Mouse (Mus musculus) lung, embryonic 14.5 days (tissue): ENCODE measurements around the gene Tex2. TPM values are rescaled to one million over a fixed set of nuclear protein-coding genes. Genes with fewer than 3 reads are reported as not detected.

Experiments
- ATAC-seq: fragments of 200-750 bp; cut with Nextera tagmentation; 2 replicates; pipeline ENCODE4 v1.8.0; 2017; ENCODE audit warnings: mild to moderate bottlenecking, moderate TSS enrichment, moderate library complexity; ENCODE audit not compliant: insufficient read depth
- DNase-seq: peaks from one replicate; pipeline ENCODE4 v3.0.0-alpha.2; 2015
- H3K27ac ChIP-seq: fragments of 300-500 bp; sonication (generic); 2 replicates; pipeline ENCODE4 v1.5.1; 2014; ENCODE audit warnings: low read depth, mild to moderate bottlenecking, moderate library complexity
- H3K27me3 ChIP-seq: fragments of 300-500 bp; sonication (generic); 2 replicates; pipeline ENCODE4 v1.6.1; 2014; ENCODE audit warnings: low read length, control low read depth; ENCODE audit not compliant: insufficient read depth
- H3K36me3 ChIP-seq: fragments of 300-500 bp; sonication (generic); 2 replicates; pipeline ENCODE4 v1.6.1; 2014; ENCODE audit warnings: control low read depth; ENCODE audit not compliant: insufficient read depth
- H3K4me1 ChIP-seq: fragments of 300-500 bp; sonication (generic); 2 replicates; pipeline ENCODE4 v1.6.1; 2014; ENCODE audit warnings: antibody characterized with exemption, control low read depth; ENCODE audit not compliant: insufficient read depth
- H3K4me2 ChIP-seq: fragments of 300-500 bp; sonication (generic); 2 replicates; pipeline ENCODE4 v1.6.1; 2014; ENCODE audit warnings: mild to moderate bottlenecking
- H3K4me3 ChIP-seq: fragments of 300-500 bp; sonication (generic); 2 replicates; pipeline ENCODE4 v1.5.1; 2014; ENCODE audit warnings: low read depth, low read length
- H3K9ac ChIP-seq: fragments of 300-500 bp; sonication (generic); 2 replicates; pipeline ENCODE4 v1.6.1; 2014
- H3K9me3 ChIP-seq: fragments of 300-500 bp; sonication (generic); 2 replicates; pipeline ENCODE4 v1.6.1; 2016; ENCODE audit warnings: low read depth, low read length, control low read depth
- CTCF ChIP-seq: IDR thresholded peaks from 2 replicates; pipeline ENCODE4 v1.5.1; 2016; ENCODE audit warnings: antibody characterized with exemption, low read depth
- WGBS: fragments of 180-500 bp; shearing (Covaris S2); extraction: QIAGEN DNeasy Blood & Tissue Kit; methylation state at CpG from one replicate; pipeline ENCODE4 v1.1.7; 2014; 5-methylcytosine and 5-hydroxymethylcytosine counted together
- polyA plus RNA-seq: library from polyadenylated mRNA; unstranded; fragments of >200 nt; fragmentation: Nextera tagmentation; extraction: Ambion mirVana; gene quantifications from 2 replicates; pipeline ENCODE4 v1.2.1, GENCODE M21; 2014

Gene Tex2
- polyA plus RNA-seq, 1 experiment from 2014 or later, result 10.9 TPM

DNA sequence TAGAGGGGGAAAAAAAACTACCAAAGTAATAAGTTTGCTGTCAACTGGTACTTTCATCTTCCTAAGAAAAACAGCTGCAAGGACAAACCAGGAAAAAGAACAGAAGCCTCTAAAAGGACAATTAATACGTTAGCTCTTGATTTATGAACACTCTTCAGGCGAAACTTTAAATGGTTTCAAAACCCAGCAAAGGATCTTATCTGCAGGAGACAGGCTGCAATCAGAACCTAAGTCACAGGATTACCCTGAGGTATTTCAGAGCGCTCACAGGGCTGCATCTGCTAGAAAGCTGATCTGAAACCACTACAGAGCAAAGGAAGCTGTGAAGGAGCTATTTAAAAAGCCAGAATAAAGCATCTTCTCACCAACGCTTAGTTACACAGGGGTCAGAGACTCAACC is 131.6 kb downstream of the Tex2 start:
- WGBS, result 54% methylated on average over 4 of the region's 4 CpGs

DNA sequence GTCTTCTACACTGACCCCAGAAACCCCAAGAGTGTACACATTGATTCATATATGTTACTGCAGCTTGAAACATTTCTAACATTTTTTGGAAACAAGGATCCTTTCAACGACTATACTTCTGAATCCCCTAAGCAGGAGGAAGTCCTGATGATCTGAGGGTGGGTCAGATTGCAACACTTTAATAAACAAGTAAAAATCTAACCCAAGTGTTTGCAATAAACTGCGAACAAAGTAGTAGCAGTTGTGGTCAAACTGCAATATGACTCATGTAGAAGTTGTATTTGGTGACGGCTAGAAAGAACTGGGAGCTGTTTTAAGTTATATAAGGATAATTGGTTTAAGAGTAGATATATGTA is 132.7 kb downstream of the Tex2 start:
- H3K27ac ChIP-seq, result no peak overlapping the region
- 61% methylated on average over 3 of the region's 3 CpGs for WGBS
- no peak overlapping the region for H3K4me2 ChIP-seq
- TF ChIP-seq CTCF, result no peak
- ATAC-seq (no peak), DNase-seq (no peak)
- no peaks in the 10 kb centered on the region for H3K4me1 ChIP-seq
- H3K9me3 ChIP-seq, result no peaks in the 10 kb centered on the region
- H3K27me3 ChIP-seq, result no peaks in the 10 kb centered on the region
- H3K4me3 ChIP-seq, result no peak overlapping the region
- H3K36me3 ChIP-seq, result no peaks in the 10 kb centered on the region
- H3K9ac ChIP-seq, result no peak overlapping the region

More for the DNA sequence above, 131.6 kb downstream of the Tex2 start:
- no peaks in the 10 kb centered on the region for H3K27me3 ChIP-seq
- H3K27ac ChIP-seq, result no peak overlapping the region
- H3K9ac ChIP-seq, result no peak overlapping the region
- no peak for TF ChIP-seq CTCF
- peaks cover 3% of the 10 kb centered on the region; the same call in 1 of the 2 replicates for H3K4me1 ChIP-seq
- H3K9me3 ChIP-seq, result no peaks in the 10 kb centered on the region
- no peak for DNase-seq
- ATAC-seq, result no peak
- no peak overlapping the region for H3K4me3 ChIP-seq
- no peak overlapping the region for H3K4me2 ChIP-seq
- no peaks in the 10 kb centered on the region for H3K36me3 ChIP-seq

DNA sequence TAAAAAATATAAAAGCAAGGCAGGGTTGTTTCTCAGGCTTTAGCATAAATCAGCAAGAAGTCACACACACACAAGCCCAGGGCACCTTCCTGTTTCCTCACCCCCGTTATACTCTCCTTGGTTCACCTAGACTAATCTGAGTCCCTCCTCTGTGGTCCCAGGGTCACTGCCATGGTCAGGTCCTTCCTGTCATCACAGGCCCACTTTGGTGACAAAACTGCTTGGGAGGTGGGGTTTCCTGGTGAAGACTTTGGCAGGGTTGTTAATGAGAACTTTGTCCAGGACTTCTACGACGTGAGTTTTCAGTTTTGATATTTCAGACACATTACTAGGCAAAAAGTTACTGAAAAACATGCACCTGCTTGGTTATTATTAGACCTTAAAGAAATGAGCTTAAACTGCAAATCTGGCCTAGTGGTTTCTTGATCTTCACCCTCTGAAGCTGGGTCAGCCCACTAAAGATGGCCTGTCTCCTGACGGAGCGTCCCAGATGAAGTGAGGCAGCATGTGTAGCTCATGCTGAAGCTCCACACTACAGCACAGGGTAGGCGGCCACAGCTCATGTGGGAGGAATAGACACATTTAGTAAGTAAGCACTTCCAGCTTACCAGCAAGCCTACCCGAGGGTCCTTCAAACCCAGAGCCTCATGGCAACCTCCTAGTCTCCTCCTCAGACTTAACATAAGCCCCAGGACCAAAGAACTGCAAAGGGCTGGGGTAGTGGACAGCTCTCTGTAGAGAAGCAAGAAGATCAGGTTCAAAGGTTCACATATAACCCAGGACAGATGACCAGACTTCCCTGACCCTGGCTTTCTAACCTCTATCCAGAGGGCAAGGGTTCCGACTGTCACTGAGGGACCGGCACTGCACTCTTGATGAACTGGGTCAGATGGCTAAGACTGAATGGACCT is 133.3 kb downstream of the Tex2 start:
- Histone ChIP-seq H3K9me3 (no peaks in the 10 kb centered on the region), H3K27me3 (no peaks in the 10 kb centered on the region), H3K9ac (no peak overlapping the region), H3K4me3 (no peak overlapping the region), H3K4me1 (no peaks in the 10 kb centered on the region), H3K4me2 (no peak overlapping the region), H3K27ac (no peak overlapping the region), H3K36me3 (no peaks in the 10 kb centered on the region)
- ATAC-seq, result no peak
- no peak for DNase-seq
- TF ChIP-seq CTCF, result no peak
- 73% methylated on average over 9 of the region's 9 CpGs for WGBS

DNA sequence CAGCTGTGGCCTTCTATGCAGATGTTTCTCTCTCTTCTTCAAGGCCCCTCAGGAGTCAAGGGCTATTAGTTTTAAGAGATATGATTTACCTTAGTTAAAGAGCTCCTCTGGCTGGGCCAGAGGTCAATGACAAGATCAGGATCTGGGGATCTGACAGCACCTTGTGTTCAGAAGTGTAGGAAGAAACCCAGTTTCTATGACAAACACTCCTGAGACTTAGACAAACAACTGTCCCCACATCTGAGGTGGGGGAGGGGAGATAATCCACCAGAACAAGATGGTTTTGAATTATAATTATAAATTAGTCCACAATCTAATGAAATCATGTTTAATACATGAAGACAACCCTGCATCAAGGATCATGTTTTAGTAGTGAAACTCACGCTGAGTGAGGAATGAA is 134.5 kb downstream of the Tex2 start:
- H3K36me3 ChIP-seq, result no peaks in the 10 kb centered on the region

DNA sequence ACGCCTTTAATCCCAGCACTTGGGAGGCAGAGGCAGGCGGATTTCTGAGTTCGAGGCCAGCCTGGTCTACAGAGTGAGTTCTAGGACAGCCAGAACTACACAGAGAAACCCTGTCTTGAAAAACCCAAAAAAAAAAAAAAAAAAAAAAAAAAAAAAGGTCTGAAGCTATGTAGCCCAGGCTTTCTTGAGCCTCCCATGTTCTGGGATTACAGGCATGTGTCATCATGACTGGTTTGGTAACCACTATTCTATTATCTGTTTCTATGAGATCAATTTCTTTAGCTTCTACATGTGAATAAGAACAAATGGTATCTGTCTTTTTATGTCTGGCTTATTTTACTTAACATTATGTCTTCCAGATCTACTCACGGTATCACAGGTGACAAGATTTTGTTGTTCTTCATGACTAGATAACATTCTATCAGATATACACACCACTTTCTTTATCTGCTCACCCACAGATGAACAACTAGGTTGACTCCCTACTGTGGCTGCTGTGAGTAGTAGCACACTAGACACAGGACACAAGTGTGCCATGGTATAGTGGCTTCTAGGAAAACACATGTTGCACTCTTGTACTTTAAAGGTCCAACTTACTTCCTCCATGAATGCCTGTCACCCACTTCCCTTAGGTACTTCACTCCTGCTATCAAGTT is 135.6 kb downstream of the Tex2 start:
- DNase-seq, result no peak
- no peak for TF ChIP-seq CTCF
- no peak overlapping the region for H3K27ac ChIP-seq

More for the DNA sequence above, 134.5 kb downstream of the Tex2 start:
- Histone ChIP-seq H3K9ac (no peak overlapping the region), H3K4me3 (no peak overlapping the region), H3K27me3 (no peaks in the 10 kb centered on the region), H3K27ac (no peak overlapping the region), H3K9me3 (no peaks in the 10 kb centered on the region), H3K4me2 (no peak overlapping the region), H3K4me1 (no peaks in the 10 kb centered on the region)
- DNase-seq (no peak), ATAC-seq (no peak)
- 29% methylated on average over 1 of the region's 1 CpGs for WGBS
- no peak for TF ChIP-seq CTCF

DNA sequence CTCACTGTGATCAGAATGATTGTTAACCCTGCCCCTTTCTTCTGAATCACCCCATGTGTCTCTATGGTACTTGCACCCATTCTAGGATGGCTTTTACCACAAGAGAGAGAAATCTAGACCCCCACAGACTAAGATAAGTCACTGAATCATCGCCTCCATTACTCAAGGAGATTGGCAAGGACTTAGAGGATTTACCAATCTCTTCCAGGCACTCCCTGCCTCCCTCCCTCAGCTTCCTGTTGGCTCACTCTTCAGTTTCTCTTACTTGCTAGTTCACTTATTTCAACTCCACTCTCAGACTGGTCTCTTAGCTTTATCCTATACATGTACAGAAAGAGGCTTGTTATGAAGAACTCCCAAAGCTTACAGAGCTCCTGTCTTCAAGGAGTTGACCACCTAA is 137.9 kb downstream of the Tex2 start:
- H3K27me3 ChIP-seq, result no peaks in the 10 kb centered on the region
- H3K4me1 ChIP-seq, result no peaks in the 10 kb centered on the region
- no peaks in the 10 kb centered on the region for H3K36me3 ChIP-seq
- no peak overlapping the region for H3K9ac ChIP-seq
- ATAC-seq, result no peak
- H3K4me2 ChIP-seq, result no peak overlapping the region
- 70% methylated on average over 1 of the region's 1 CpGs for WGBS
- TF ChIP-seq CTCF, result no peak
- no peaks in the 10 kb centered on the region for H3K9me3 ChIP-seq
- no peak for DNase-seq
- H3K4me3 ChIP-seq, result no peak overlapping the region
- H3K27ac ChIP-seq, result no peak overlapping the region

More for the DNA sequence above, 135.6 kb downstream of the Tex2 start:
- no peak overlapping the region for H3K9ac ChIP-seq
- H3K4me3 ChIP-seq, result no peak overlapping the region
- WGBS, result 85% methylated on average over 4 of the region's 4 CpGs
- H3K9me3 ChIP-seq, result no peaks in the 10 kb centered on the region
- no peak overlapping the region for H3K4me2 ChIP-seq
- H3K4me1 ChIP-seq, result no peaks in the 10 kb centered on the region
- no peaks in the 10 kb centered on the region for H3K36me3 ChIP-seq
- no peak for ATAC-seq
- no peaks in the 10 kb centered on the region for H3K27me3 ChIP-seq

DNA sequence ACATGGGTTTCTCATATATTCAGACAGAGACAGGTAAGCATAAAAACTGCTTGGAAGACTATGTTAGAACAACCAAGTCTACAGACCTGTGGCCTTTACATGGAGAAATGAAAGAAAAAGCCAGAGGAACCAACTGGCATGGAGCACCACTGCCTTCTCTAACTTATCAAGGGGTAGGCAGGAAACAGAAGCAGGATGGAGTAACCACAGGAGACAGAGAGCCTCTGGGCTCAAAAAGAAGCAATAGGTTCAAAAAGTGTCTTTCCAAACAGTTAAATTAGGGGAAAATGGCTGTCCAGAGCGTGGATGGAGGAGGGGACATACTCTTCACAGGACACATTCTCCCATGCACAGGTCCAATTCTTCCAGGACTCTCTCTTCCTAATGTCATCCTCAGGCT is 141.6 kb downstream of the Tex2 start:
- DNase-seq (no peak), ATAC-seq (no peak)
- Histone ChIP-seq H3K36me3 (no peaks in the 10 kb centered on the region), H3K27ac (no peak overlapping the region), H3K9ac (no peak overlapping the region), H3K4me2 (no peak overlapping the region), H3K4me3 (no peak overlapping the region), H3K4me1 (no peaks in the 10 kb centered on the region), H3K9me3 (no peaks in the 10 kb centered on the region), H3K27me3 (no peaks in the 10 kb centered on the region)
- 82% methylated on average over 1 of the region's 1 CpGs for WGBS
- TF ChIP-seq CTCF, result no peak
